1 mouse cellular context compared by ENCODE assay signal in genomic region chr11:98358161-98359083, GRCm38 (mm10).
TF ChIP-seq lines count a peak whose summit lies in the region.

TSS of gene Stard3 (plus strand) at chr11:98358368.

TF ChIP-seq in MEL, 35 proteins besides CTCF, POLR2A, EP300 and RAD21 (continued from another document):
- TF ChIP-seq GATA1 (IDR thresholded peaks at IDR 0.05; ENCODE audit: low read depth, low read length) = 0 out of 2 replicates have a peak, but pooled peaks have one; percentile 13
- TF ChIP-seq ZC3H11A (IDR thresholded peaks at IDR 0.05; ENCODE audit: low read depth, low read length) = no peak
- TF ChIP-seq MYB (IDR thresholded peaks at IDR 0.05; ENCODE audit: low read depth, low read length) = no peak
- no peak for TF ChIP-seq CHD2 (IDR thresholded peaks at IDR 0.05; ENCODE audit: low read length)
- no peak for TF ChIP-seq USF2 (IDR thresholded peaks at IDR 0.05; ENCODE audit: borderline replicate concordance in 1 of 2, insufficient read depth in 1 of 2, low read depth in 1 of 2, low read length in 2 of 2)
- peak; percentile 66 for TF ChIP-seq TCF12 (IDR thresholded peaks at IDR 0.05; ENCODE audit: low read depth, low read length)
- TF ChIP-seq ELF1 (IDR thresholded peaks at IDR 0.05; ENCODE audit: low read depth, low read length) = peak; percentile 71
- TF ChIP-seq TAL1 (IDR thresholded peaks at IDR 0.05; ENCODE audit: low read length) = no peak
- TF ChIP-seq MAZ (IDR thresholded peaks at IDR 0.05; ENCODE audit: low read depth, low read length) = no peak; the same call in none of the 2 replicates
